Mouse (Mus musculus) testis, postnatal 14 days (tissue): ENCODE measurements at regions not wholly inside any gene's neighbourhood (a gene's known extent, or its start where the extent isn't known, plus 50 kb on each side); places are given as distances from the start of the nearest gene placed in this dataset.

Experiments used
- DNase-seq: peaks from one replicate; pipeline ENCODE4 v3.0.0; 2021; ENCODE audit warnings: low spot score

DNA sequence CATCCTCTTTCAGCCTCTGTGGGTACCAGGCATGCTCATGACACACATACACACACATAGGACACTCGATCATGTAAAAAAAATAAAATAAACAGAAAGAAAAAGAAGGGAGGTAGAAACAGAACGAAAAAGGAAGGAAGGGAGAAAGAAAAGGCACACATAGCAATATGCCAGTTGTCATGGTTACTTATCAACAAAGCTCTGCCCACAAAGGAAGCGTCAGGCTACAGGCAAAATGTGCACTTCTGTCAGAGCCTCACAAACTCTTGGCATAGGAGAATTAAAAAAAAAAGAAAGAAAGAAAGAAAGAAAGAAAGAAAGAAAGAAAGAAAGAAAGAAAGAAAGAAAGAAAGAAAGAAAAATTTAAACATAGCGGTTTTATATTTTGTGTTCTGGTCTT is 56.9 kb upstream of the Sox2 start:
- no peak for DNase-seq

DNA sequence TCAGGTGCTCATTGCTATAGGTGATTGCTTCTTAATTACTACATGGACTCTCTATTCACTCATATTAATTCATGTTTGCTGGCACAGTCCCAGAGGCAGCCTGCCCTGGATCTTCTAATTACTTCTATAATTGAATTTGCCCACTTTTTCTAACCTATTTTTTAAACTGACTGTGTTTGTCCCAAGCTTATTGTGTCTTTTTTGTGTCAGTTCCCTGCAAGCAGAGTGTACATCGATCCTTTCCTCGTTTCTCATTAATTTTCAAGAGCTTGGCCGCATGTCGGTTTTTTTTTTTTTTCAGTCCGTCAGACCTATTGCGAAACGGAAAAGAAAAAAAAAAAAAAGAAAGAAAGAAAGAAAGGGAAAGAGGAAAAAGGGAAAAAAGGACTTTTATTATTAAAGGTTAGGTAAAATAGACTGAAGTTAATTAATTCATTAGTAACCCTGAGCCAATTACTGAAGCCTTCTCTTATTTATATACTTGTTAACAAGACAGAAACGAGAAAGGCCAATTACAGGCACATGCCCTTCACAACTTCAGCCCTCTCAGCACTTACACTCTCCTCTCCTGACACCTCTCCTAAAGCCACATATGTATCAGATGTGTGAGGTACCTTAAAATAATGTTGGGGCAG is 72.2 kb upstream of the Sox2 start:
- DNase-seq: no peak

GRCm38 (mm10) chr3:34577115-34577514 is 73.1 kb upstream of the Sox2 start:
- no peak for DNase-seq

DNA sequence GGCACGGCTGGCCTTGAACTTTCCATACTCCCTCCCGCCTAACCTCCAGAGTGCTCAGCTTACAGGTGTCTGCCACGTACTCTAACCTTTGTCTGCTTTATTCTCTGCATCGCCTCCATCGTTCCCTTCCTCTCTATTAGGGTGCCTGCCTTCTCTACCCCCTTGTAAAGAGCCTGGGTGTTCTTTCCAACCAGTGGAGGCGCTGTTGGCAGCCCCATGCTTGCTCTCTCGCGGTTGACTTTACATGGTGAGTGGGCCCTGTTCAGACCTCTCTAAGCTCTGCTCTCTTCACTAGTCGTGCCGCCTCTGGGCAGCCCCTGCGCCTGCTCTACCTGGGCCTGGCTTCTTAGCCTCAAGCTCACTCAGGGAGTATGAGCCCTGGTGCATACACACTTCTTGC is 74.0 kb upstream of the Sox2 start:
- no peak for DNase-seq

DNA sequence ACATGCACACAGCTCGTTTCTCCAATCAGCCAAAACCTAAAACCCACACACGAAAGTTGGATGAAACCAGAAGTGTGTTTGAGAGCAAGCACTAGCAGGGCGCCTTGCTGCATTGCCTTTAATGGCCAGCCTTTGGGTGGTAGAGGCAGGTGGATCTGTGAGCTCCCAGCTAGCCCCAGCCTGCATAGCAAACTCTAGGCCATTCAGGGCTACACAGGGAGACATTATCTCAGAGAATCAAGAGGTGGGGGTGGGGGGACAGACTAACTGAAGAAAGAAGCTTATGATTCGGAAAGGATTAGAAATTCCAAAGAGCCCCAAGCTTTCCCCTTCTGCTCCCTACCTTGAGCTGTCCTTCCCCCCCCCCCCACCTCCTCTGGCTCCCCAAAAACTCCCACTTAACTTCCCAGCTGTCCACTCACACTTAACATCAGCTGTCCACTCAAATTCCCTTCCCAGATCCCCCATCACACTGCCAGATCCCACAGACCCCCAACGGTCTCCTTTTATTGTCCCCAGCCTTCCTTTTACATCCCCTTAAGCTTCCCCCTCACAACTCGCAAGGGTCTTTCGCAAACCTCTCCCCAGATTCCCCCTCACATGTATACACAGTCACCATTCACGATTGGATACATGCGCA is 75.4 kb upstream of the Sox2 start:
- no peak for DNase-seq

- DNase-seq: no peak
These were observed 76.9 kb upstream of the Sox2 start for GRCm38 (mm10) chr3:34573312-34573711.

DNA sequence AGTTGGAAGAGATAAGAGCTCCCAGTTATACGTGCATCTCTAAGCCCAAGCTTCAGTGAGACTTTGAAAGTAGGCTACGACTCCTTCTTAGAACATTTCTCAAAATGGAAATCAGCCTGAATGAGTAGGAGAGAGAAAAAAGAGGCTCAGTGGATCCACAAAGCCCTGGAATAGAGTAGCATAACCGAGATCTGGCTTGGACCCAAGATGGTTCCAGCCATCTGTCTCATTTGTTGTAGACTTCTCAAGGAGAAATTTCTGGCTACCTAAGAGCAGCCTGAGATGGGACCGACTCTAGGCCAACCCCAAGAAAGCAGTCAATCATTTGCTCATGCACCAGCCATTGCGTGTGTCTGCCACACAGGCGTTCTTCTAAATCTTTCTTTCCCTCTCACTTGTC is 78.1 kb upstream of the Sox2 start:
- DNase-seq: no peak

- DNase-seq: no peak
These were observed 78.6 kb upstream of the Sox2 start for GRCm38 (mm10) chr3:34571630-34572029.

GRCm38 (mm10) chr3:34569998-34570397 is 80.2 kb upstream of the Sox2 start:
- DNase-seq: no peak

DNA sequence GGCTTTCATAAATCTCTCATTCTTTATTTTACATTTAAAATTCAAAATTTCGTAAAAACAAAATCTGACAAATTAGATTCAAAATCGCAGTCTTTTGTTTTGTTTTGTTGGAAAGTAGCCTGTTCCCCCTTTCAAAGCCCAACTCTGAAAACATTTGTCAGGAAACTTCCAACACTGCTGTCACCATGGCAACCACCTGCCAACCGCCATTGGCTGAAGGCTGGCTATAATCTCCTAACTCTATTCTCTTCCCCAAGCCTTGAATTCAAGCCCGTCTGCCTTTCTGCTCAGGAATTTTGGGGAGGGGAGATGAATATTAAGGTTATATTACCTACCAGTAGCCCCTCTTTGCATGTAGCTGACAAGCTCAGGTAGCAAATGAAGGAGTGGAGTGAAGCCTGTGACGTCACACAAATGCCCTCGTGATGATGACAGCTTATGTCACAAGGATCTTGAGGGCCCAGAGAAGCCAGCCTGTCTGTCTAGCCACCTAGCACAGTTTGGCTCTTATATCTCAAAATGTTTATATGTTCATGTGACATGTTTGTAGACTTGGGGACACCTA is 82.0 kb upstream of the Sox2 start:
- DNase-seq: no peak

GRCm38 (mm10) chr3:34565386-34565785 is 84.8 kb upstream of the Sox2 start:
- no peak for DNase-seq

DNA sequence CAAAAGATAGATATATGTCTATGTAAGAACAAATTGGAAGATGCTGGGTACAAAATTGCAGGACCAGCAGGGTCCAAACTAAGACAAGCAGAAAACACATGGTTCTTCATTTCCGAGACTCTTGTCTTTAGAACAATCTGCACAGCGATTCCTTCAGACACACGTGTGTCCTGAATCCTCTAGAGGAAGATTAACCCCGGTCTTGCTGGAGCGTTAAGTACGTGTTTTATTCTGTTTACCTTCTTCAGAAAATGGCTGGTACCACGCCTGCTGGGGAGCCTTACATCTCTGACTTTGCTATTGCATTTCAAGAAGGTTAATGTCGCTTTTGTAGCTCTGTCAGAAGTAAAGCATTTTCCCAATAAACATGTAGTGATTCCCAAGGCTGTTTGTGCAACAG is 87.3 kb upstream of the Sox2 start:
- DNase-seq: no peak

GRCm38 (mm10) chr3:34561709-34562108 is 88.5 kb upstream of the Sox2 start:
- no peak for DNase-seq

- no peak for DNase-seq
These were observed 90.1 kb upstream of the Sox2 start for GRCm38 (mm10) chr3:34559841-34560703.

- no peak for DNase-seq
These were observed 91.2 kb upstream of the Sox2 start for GRCm38 (mm10) chr3:34558821-34559520.

- no peak for DNase-seq
These were observed 97.5 kb upstream of the Sox2 start for GRCm38 (mm10) chr3:34552542-34553208.

GRCm38 (mm10) chr3:34551069-34551468 is 99.1 kb upstream of the Sox2 start:
- DNase-seq: no peak

- no peak for DNase-seq
These were observed 100.0 kb upstream of the Sox2 start for GRCm38 (mm10) chr3:34550189-34550588.

GRCm38 (mm10) chr3:34532451-34532850 is 117.8 kb upstream of the Sox2 start:
- no peak for DNase-seq

DNA sequence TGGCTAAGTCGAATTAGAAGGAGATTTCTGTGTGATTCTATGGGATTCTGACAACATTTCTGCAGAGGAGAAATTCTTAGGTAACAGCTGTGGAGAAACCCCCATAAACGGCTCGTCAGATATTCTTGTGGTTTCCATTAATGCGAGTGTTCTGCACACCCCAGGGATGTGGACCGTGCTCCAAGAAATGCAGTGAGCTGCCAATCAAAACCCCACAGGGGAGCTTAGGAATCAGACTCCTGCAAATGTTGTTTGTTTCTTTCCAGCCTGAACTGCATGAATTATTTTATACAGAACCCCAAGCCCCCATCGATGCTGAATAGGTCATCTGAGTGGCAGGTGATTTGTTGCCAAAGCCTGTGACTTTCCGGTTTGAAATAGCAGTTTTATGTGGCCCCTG is 118.4 kb upstream of the Sox2 start:
- no peak for DNase-seq

DNA sequence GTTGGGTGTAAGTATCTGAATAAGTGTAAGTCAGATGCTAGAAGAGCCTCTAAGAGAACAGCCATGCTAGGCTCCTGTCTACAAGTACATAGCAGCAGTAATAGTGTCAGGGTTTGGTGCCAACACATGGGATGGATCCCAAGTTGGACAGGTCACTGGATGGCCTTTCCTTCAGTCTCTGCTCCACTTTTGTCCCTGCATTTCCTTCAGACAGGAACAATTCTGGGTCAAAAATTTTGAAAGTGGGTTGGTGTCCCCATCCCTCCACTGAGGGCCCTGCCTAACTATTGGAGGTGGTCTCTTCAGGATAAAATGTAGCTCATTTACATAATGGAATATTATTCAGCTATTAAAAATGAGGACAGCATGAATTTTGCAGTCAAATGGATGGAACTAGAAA is 122.7 kb upstream of the Sox2 start:
- DNase-seq: no peak

DNA sequence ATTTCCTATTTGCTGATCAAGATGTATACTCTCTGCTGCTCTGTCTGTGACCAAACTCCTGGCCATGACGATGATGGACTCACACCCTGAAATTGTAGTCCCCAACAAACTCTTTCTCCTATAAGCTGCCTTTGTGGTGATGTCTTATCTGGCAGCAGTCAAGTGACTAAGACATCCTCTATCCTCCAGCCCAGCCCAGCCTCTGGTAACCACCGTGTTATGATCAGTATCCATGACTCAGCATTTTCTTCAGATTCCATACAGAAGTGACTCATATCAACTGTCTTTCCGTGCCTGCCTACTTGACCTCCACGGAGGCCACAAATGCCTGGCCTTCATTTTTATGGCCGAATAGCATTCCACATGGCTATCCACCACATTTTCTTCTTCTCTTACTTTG is 124.5 kb upstream of the Sox2 start:
- DNase-seq: no peak
